Mouse (Mus musculus) CD4-positive helper T cell, adult 2 months (primary cell): ENCODE measurements around the gene Fam92b.

Experiments used
- DNase-seq: peaks from one replicate; pipeline ENCODE4 v3.0.0-alpha.2; 2012; ENCODE audit warnings: low read depth, missing footprints, low spot score

Gene Fam92b

GRCm38 (mm10) chr8:120160366-120160765, 16.9 kb downstream of the Fam92b start:
- DNase-seq, result no peak

GRCm38 (mm10) chr8:120152636-120153035, 24.6 kb downstream of the Fam92b start:
- DNase-seq, result no peak

DNA sequence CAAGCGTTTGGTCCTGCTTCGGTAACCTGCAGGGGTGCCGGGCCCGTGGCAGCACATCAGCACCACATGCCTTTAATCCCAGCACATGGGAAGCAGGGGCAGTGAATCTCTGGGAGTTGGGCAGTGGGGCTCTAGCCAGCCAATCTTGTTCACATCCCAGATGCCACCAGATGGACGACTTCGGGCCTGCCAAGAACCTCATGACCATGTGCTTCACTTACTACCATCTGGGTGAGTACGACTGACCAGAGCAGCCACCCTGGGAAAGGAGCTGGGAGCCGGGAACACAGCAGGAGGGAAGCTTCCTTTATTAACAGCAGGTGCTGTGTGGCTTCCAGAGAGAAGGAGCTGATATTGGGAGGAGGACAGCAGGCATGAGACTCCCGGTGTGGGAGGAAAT, 26.1 kb downstream of the Fam92b start:
- no peak for DNase-seq

DNA sequence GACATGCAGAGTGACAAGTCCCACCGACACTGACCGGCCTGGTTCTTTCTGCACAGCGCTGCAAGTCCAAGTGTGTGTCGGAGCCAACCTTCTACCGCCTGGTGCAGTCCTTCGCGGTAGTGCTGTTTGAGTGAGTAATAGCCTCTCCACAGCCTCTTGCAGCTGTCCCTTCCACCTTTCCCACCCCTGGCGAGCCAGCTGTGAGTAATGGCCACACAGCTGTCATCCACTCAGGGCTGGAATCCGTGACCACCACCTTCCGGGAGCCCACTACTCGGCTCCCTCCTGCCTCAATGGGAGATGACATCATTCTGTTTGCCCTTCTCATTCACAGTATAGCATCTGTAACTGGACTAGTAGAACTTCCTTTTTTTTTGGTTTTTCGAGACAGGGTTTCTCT, 27.2 kb downstream of the Fam92b start:
- DNase-seq, result no peak

GRCm38 (mm10) chr8:120146051-120146450, 31.2 kb downstream of the Fam92b start:
- no peak for DNase-seq

DNA sequence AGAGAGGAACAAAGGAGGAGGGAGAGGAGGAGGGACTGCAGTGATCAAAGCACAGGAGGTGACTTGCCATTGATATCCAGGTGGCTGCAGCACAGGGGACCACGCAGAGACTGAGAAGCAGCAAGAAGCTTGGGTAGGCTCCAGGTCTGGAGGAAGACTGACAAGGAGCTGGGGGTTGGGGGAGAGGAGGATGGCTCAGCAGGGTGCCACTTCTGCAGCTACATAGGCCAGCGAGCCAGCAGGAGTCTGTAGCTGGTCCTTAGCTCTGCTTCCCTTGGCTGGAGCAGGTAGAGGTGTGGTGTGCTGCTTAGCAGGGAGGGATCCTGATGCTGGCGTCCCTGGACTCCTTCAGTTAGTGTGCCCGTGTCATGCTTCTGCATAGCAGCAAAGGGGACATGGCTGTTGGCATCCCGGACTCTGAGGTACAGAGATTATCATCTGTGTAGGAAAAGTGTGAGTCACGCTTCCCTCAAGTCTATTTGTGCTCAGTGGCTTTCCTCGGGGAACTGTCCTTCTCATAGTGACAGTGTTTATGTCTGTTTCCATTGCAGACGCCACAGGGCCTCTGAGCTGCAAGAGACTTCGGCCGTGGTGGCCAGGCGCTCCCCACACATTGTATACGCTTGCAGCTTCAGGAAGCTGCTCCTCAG, 32.5 kb downstream of the Fam92b start:
- no peak for DNase-seq

GRCm38 (mm10) chr8:120143911-120144651, 33.2 kb downstream of the Fam92b start:
- DNase-seq, result no peak

- DNase-seq, result no peak
These were observed 36.5 kb downstream of the Fam92b start for GRCm38 (mm10) chr8:120140769-120141168.

GRCm38 (mm10) chr8:120138958-120139357, 38.3 kb downstream of the Fam92b start:
- DNase-seq, result no peak

- no peak for DNase-seq
These were observed 40.6 kb downstream of the Fam92b start for GRCm38 (mm10) chr8:120136618-120137017.

DNA sequence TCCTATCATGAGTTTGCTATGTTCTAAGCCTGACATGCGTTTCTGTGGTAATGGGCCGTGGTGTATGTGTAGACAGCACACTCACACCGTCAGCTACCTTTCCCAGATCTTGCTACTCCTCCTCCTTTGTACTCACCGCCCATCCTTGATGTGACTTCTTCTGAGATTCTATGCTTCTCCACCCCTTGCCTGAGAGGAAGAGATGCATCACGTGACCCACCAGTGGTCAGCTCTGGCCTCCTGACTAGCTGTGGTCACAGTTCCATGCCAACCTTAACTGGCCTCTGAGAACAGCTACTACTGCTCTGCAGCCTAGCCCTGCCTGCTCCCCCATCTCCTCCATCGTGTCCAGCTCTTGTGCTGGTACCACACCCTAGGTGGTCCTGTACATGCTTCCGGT, 41.6 kb downstream of the Fam92b start:
- no peak for DNase-seq

DNA sequence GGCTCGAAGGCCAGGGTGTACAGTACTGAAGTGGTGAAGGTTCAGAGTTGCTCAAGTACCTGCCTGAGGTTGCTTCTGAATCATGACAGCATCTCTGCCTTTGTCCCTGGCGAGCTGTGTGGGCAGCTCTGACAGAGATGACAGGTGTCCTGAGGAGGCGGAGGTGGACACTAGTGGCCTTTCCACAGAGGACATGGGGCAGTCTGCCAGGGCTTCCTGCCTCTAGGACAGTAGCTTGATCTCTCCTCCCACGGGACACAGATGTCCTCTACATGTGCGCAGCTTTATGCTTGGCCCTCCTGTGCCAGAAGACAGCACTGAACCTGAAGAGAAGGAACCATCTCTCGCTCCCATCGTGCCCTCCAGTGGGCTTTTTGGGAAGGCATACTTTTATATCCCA, 44.1 kb downstream of the Fam92b start:
- no peak for DNase-seq

DNA sequence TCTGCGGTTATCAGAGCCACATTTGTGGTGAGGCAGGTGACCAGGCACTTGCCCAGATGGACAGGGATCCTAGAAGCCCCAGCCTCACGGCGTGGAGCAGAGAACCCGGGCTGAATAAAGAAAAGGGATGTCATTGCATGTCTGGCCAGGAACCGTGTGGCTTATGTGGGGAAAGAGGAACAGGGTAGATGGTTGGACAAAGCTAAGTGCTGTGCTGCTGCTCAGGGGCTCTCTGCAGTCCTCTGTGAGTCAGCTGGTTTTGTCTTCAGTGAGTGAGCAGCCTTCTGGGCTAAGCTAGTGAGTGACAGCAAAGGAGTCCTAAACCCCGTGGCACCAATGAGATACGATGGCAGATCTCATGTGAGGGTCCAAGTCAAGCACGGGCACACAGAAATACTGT, 46.1 kb downstream of the Fam92b start:
- no peak for DNase-seq

GRCm38 (mm10) chr8:120129547-120129946, 47.7 kb downstream of the Fam92b start:
- no peak for DNase-seq

DNA sequence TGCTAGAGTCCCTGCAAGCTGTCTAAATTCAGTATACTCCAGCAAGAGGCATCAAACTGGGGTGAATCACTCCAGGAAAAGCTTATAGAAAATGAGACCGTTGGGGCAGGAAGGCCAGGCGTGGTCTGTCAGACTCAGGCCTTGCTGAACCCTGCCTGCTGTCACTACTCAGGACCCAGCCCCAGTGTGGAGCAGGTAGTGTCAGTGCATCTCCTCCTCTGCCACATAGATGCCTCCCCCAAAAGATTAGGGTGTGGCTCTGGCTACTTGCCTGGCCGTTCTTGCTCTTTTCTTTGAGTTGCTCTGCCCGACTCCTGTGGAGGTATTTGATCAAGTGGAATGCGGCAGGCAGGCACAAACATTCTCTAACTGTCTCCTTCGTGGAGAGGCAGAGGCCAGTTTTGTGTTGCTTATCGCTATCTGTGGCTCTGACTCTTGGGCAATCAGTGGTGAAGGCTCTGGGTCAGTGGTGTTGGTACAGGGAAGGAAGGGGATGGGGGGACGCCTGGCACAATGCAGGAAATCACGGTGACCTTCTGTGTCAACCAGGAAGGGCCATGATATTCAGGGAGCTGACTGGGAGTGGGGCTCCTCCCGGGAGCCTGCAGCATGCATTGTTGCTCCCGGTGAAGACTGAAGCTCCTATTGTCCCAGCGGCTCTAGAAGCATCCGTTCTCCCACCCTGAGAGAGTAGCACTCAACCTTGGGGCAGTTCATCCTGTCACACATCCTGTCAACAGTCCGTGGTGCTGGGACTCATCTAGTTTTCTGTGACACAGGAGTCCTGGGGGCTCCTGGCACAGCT, 50.7 kb downstream of the Fam92b start:
- DNase-seq, result no peak

GRCm38 (mm10) chr8:120124836-120125389, 52.4 kb downstream of the Fam92b start:
- DNase-seq, result no peak

DNA sequence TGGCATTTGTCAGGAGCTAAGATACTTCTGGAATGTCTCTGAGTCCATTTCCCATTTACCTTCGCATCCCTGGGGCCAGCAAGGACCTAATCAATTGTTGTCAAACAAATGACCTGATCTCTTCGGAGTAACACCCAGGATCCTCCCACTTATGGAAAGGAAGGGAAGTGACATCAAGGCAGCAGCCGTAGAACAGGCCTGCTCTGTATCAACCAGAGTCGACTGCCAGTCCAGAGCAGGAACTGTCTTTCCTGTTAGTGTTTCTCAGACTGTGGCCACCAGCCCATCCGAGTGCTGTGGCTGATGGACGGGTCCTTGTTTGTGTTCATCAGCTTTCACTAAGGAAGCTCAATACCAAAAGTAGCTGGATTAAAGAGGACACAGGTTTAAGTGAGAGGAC, 53.0 kb downstream of the Fam92b start:
- DNase-seq, result no peak

DNA sequence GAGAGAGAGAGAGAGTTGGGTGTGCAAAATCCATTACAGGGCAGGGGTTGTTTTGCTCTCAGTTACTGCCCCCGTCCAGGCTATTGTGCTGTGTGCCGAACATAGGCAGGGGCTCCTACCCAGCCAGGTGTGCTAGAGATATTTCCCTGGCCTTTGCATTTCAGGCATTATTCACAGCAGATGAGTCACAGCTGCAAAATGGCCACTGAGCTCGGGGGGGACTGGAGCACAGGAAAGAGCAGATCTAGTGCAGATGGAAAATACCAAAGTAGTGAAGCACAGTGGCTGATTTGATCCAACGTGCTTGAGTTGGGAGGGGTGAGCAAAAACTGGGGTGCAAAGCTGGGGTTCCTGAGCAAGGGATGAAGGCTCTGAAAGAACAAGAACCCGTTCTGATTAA, 56.3 kb downstream of the Fam92b start:
- DNase-seq, result no peak

DNA sequence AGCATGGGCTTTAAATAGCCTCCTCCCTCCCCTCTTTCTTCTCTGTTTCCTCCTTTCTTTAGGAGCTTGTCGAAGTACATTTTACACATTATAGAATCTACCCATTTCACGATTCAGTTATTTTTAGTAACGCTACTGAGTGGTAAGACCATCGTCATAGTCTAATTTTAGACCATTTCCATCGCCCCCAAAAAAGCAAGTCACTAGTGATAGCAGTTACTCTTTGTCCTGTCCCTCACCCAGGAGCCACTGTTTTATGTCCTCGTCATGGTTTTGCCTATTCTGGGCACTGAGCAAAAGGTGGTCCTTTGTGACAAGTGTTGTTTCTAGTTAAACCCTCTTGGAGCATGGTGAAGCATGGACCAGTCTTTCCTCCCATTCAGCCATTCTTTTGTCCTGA, 57.3 kb downstream of the Fam92b start:
- no peak for DNase-seq

DNA sequence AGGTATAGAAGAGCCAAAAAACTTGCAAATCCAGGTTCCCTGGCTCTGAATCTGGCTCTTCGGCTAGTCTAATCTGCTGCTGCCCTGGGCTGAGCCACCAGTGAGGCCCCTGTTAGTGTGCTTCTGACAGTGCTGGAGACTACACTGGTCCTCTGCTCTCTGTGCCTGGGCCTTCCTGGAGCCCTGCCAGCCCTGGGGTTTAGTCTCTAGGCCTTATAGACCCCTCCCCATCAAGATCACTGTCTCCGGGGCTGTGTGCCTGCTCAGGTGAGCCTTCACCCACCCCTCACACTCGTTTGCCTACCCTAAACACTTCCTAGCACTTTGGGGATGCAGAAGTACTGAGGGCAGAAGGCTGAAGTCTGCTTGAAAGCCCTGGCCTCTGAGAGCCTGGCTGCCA, 57.8 kb downstream of the Fam92b start:
- DNase-seq, result no peak

DNA sequence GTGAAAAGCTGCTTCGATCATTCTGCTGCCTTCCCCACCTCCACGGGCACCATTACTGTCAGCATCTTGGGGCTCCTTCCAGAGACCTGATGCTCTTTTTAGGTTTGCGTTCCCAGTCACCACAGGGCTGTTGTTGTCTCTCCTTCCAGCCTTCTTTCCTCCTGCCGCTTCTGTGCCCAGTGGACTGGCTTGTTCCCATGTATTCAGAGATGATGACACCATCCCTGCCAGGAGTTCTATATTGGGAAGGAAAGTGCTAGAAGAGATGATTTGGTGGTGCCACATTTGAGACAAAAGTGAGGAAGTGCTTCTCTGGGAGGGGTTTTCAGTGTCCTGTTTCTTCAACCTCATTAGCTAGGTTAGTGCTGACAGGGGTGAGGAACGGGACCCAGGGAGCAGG, 58.4 kb downstream of the Fam92b start:
- no peak for DNase-seq

- no peak for DNase-seq
These were observed 59.1 kb downstream of the Fam92b start for GRCm38 (mm10) chr8:120118162-120118561.
